Mouse (Mus musculus): ENCODE measurements around the gene Gm11758. TPM values are rescaled to one million over a fixed set of nuclear protein-coding genes. Genes with fewer than 3 reads are reported as not detected.
"Not testable (repeated sequence)": the region's sequence is repeated elsewhere in the genome, so short reads cannot be mapped to it uniquely, and the experiment has no call there.

Gene Gm11758
- not detected in 2 replicates for polyA plus RNA-seq (2014; fragmentation: Nextera tagmentation; extraction: Ambion mirVana)

GRCm38 (mm10) chr4:73876166-73876565, at the start of gene Gm11758:
Gene Gm11758, minus strand, starts transcription at chr4:73876266.
- H3K4me1 ChIP-seq (ENCODE audit: control insufficient read depth, insufficient read depth, low read length); DNase-seq; H3K4me3 ChIP-seq (replicated peaks; ENCODE audit: low read depth, low read length); H3K9me3 ChIP-seq (ENCODE audit: control insufficient read depth, low read length); H3K27ac ChIP-seq (replicated peaks; ENCODE audit: low read depth, low read length); H3K9ac ChIP-seq (replicated peaks; ENCODE audit: low read length); H3K36me3 ChIP-seq (ENCODE audit: control insufficient read depth, insufficient read depth, low read length); ATAC-seq (ENCODE audit: low FRiP score, low TSS enrichment); H3K27me3 ChIP-seq (ENCODE audit: control insufficient read depth, insufficient read depth, low read length); H3K4me2 ChIP-seq (ENCODE audit: low read length): not testable (repeated sequence)
- no CpG with 5 or more reads among the region's 4 CpGs for WGBS

- not testable (repeated sequence) for H3K36me3 ChIP-seq (ENCODE audit: control insufficient read depth, insufficient read depth, low read length); H3K9ac ChIP-seq (replicated peaks; ENCODE audit: low read length); DNase-seq; H3K4me2 ChIP-seq (ENCODE audit: low read length); H3K27ac ChIP-seq (replicated peaks; ENCODE audit: low read depth, low read length); ATAC-seq (ENCODE audit: low FRiP score, low TSS enrichment); H3K27me3 ChIP-seq (ENCODE audit: control insufficient read depth, insufficient read depth, low read length); H3K9me3 ChIP-seq (ENCODE audit: control insufficient read depth, low read length); H3K4me3 ChIP-seq (replicated peaks; ENCODE audit: low read depth, low read length); H3K4me1 ChIP-seq (ENCODE audit: control insufficient read depth, insufficient read depth, low read length)
- 85% methylated on average over 6 of the region's 6 CpGs for WGBS
Measured at GRCm38 (mm10) chr4:73920660-73921059, 44.6 kb upstream of the Gm11758 start, which contains the start of gene Gm11756. Gene Gm11756, minus strand, starts transcription at chr4:73920760.

GRCm38 (mm10) chr4:73905853-73906252, 29.8 kb upstream of the Gm11758 start, which contains the start of gene Gm13871:
Gene Gm13871, minus strand, starts transcription at chr4:73905953.
- H3K4me1 ChIP-seq (ENCODE audit: control insufficient read depth, insufficient read depth, low read length); H3K4me2 ChIP-seq (ENCODE audit: low read length); H3K27me3 ChIP-seq (ENCODE audit: control insufficient read depth, insufficient read depth, low read length); ATAC-seq (ENCODE audit: low FRiP score, low TSS enrichment); H3K36me3 ChIP-seq (ENCODE audit: control insufficient read depth, insufficient read depth, low read length); DNase-seq; H3K9me3 ChIP-seq (ENCODE audit: control insufficient read depth, low read length); H3K4me3 ChIP-seq (replicated peaks; ENCODE audit: low read depth, low read length); H3K9ac ChIP-seq (replicated peaks; ENCODE audit: low read length); H3K27ac ChIP-seq (replicated peaks; ENCODE audit: low read depth, low read length): not testable (repeated sequence)
- WGBS: no CpG with 5 or more reads among the region's 4 CpGs

GRCm38 (mm10) chr4:73891012-73891411, 14.9 kb upstream of the Gm11758 start, which contains the start of gene Gm11757:
Gene Gm11757, minus strand, starts transcription at chr4:73891112.
- H3K36me3 ChIP-seq (ENCODE audit: control insufficient read depth, insufficient read depth, low read length); DNase-seq; H3K4me3 ChIP-seq (replicated peaks; ENCODE audit: low read depth, low read length); H3K9ac ChIP-seq (replicated peaks; ENCODE audit: low read length); H3K27ac ChIP-seq (replicated peaks; ENCODE audit: low read depth, low read length); H3K27me3 ChIP-seq (ENCODE audit: control insufficient read depth, insufficient read depth, low read length); H3K4me2 ChIP-seq (ENCODE audit: low read length); H3K9me3 ChIP-seq (ENCODE audit: control insufficient read depth, low read length); ATAC-seq (ENCODE audit: low FRiP score, low TSS enrichment); H3K4me1 ChIP-seq (ENCODE audit: control insufficient read depth, insufficient read depth, low read length): not testable (repeated sequence)
- WGBS: no CpG with 5 or more reads among the region's 4 CpGs

- ATAC-seq (ENCODE audit: low FRiP score, low TSS enrichment): no peak
- Histone ChIP-seq H3K9me3 (ENCODE audit: control insufficient read depth, low read length) (no peaks in the 10 kb centered on the region), H3K9ac (replicated peaks; ENCODE audit: low read length) (no peak overlapping the region), H3K4me2 (ENCODE audit: low read length) (no peak overlapping the region), H3K27ac (replicated peaks; ENCODE audit: low read depth, low read length) (no peak overlapping the region), H3K36me3 (ENCODE audit: control insufficient read depth, insufficient read depth, low read length) (no peaks in the 10 kb centered on the region), H3K27me3 (ENCODE audit: control insufficient read depth, insufficient read depth, low read length) (no peaks in the 10 kb centered on the region), H3K4me1 (ENCODE audit: control insufficient read depth, insufficient read depth, low read length) (no peaks in the 10 kb centered on the region), H3K4me3 (replicated peaks; ENCODE audit: low read depth, low read length) (no peak overlapping the region)
- DNase-seq: no peak
- 89% methylated on average over 3 of the region's 3 CpGs for WGBS
Measured at GRCm38 (mm10) chr4:73826587-73826986, 49.5 kb downstream of the Gm11758 start.

Other genes starting within 250 kb of the Gm11758 start
- not detected in 2 replicates for gene Gm11236, start 238.1 kb downstream of the Gm11758 start, polyA plus RNA-seq (2014; fragmentation: Nextera tagmentation; extraction: Ambion mirVana)
- gene Gm11239, start 207.9 kb downstream of the Gm11758 start, polyA plus RNA-seq (2014; fragmentation: Nextera tagmentation; extraction: Ambion mirVana): not detected in 2 replicates
- gene Gm428, start 192.8 kb downstream of the Gm11758 start, polyA plus RNA-seq (2014; fragmentation: Nextera tagmentation; extraction: Ambion mirVana): not detected in 2 replicates
- 0.39 and 0.50 TPM in 2 replicates for gene Rasef, start 85.3 kb downstream of the Gm11758 start, polyA plus RNA-seq (2014; fragmentation: Nextera tagmentation; extraction: Ambion mirVana)
- not detected in 2 replicates for gene Gm11757, start 14.8 kb upstream of the Gm11758 start, polyA plus RNA-seq (2014; fragmentation: Nextera tagmentation; extraction: Ambion mirVana)
- gene Gm13871, start 29.7 kb upstream of the Gm11758 start, polyA plus RNA-seq (2014; fragmentation: Nextera tagmentation; extraction: Ambion mirVana): not detected in 2 replicates
- not detected in 2 replicates for gene Gm11756, start 44.5 kb upstream of the Gm11758 start, polyA plus RNA-seq (2014; fragmentation: Nextera tagmentation; extraction: Ambion mirVana)
- not detected in 2 replicates for gene 2310002L09Rik, start 74.6 kb upstream of the Gm11758 start, polyA plus RNA-seq (2014; fragmentation: Nextera tagmentation; extraction: Ambion mirVana)
- 29.7 and 30.5 TPM in 2 replicates for gene Frmd3, start 137.2 kb upstream of the Gm11758 start, polyA plus RNA-seq (2014; fragmentation: Nextera tagmentation; extraction: Ambion mirVana)